Mouse (Mus musculus): ENCODE measurements around the gene Epb41l4b. TPM values are rescaled to one million over a fixed set of nuclear protein-coding genes. Genes with fewer than 3 reads are reported as not detected.

The Epb41l4b gene
- polyA plus RNA-seq, 1 experiment = 1.1 TPM

- TF ChIP-seq MAX (IDR thresholded peaks at IDR 0.05) (no peak), MYOD1 (IDR thresholded peaks at IDR 0.05; ENCODE audit: control insufficient read depth, insufficient read length, low read depth) (no peak), MYOG (IDR thresholded peaks at IDR 0.05; ENCODE audit: control insufficient read depth, extremely low read depth, insufficient read length) (no peak), CEBPB (IDR thresholded peaks at IDR 0.05; ENCODE audit: low read depth) (no peak), USF1 (IDR thresholded peaks at IDR 0.05; ENCODE audit: low read depth) (no peak)
- Histone ChIP-seq H3K79me3 (ENCODE audit: low read depth) (no peaks in the 10 kb centered on the region), H3K36me3 (ENCODE audit: control insufficient read depth, insufficient read depth) (no peaks in the 10 kb centered on the region), H3K4me3 (ENCODE audit: insufficient read depth, poor library complexity, severe bottlenecking) (no peak overlapping the region), H3ac (ENCODE audit: control insufficient read depth, insufficient read length, low read depth) (no peak overlapping the region), H3K79me2 (ENCODE audit: control insufficient read depth, insufficient read depth) (no peaks in the 10 kb centered on the region), H3K27me3 (ENCODE audit: control insufficient read depth, insufficient read depth, insufficient read length) (peaks cover 56% of the 10 kb centered on the region)
Measured at GRCm38 (mm10) chr4:57109543-57109942, 33.7 kb downstream of the Epb41l4b start.

GRCm38 (mm10) chr4:57105339-57105738 lies 37.9 kb downstream of the Epb41l4b start:
- H3K27me3 ChIP-seq (ENCODE audit: control insufficient read depth, insufficient read depth, insufficient read length) = peaks cover 32% of the 10 kb centered on the region
- no peak overlapping the region for H3K4me3 ChIP-seq (ENCODE audit: insufficient read depth, poor library complexity, severe bottlenecking)
- no peaks in the 10 kb centered on the region for H3K79me3 ChIP-seq (ENCODE audit: low read depth)
- TF ChIP-seq CEBPB (IDR thresholded peaks at IDR 0.05; ENCODE audit: low read depth) (no peak), CTCF (IDR thresholded peaks at IDR 0.05; ENCODE audit: control insufficient read depth, insufficient read depth, insufficient read length) (no peak), MYOD1 (IDR thresholded peaks at IDR 0.05; ENCODE audit: control insufficient read depth, insufficient read length, low read depth) (no peak), FOSL1 (IDR thresholded peaks at IDR 0.05; ENCODE audit: insufficient read depth, low read length, poor library complexity, severe bottlenecking) (no peak), USF1 (IDR thresholded peaks at IDR 0.05; ENCODE audit: low read depth) (no peak)
- no peaks in the 10 kb centered on the region for H3K79me2 ChIP-seq (ENCODE audit: control insufficient read depth, insufficient read depth)
- H3K36me3 ChIP-seq (ENCODE audit: control insufficient read depth, insufficient read depth) = no peaks in the 10 kb centered on the region
- no peak overlapping the region for H3ac ChIP-seq (ENCODE audit: control insufficient read depth, insufficient read length, low read depth)

GRCm38 (mm10) chr4:57103830-57104229 lies 39.4 kb downstream of the Epb41l4b start:
- H3ac ChIP-seq (ENCODE audit: control insufficient read depth, insufficient read length, low read depth) = no peak overlapping the region
- no peaks in the 10 kb centered on the region for H3K79me2 ChIP-seq (ENCODE audit: control insufficient read depth, insufficient read depth)
- peaks cover 17% of the 10 kb centered on the region for H3K27me3 ChIP-seq (ENCODE audit: control insufficient read depth, insufficient read depth, insufficient read length)
- TF ChIP-seq CTCF (IDR thresholded peaks at IDR 0.05; ENCODE audit: control insufficient read depth, insufficient read depth, insufficient read length) (no peak), CEBPB (IDR thresholded peaks at IDR 0.05; ENCODE audit: low read depth) (no peak), USF1 (IDR thresholded peaks at IDR 0.05; ENCODE audit: low read depth) (no peak), FOSL1 (IDR thresholded peaks at IDR 0.05; ENCODE audit: insufficient read depth, low read length, poor library complexity, severe bottlenecking) (no peak), MYOD1 (IDR thresholded peaks at IDR 0.05; ENCODE audit: control insufficient read depth, insufficient read length, low read depth) (no peak), MAX (IDR thresholded peaks at IDR 0.05) (no peak), MYOG (IDR thresholded peaks at IDR 0.05; ENCODE audit: control insufficient read depth, extremely low read depth, insufficient read length) (no peak)
- H3K4me3 ChIP-seq (ENCODE audit: insufficient read depth, poor library complexity, severe bottlenecking) = no peak overlapping the region
- H3K36me3 ChIP-seq (ENCODE audit: control insufficient read depth, insufficient read depth) = no peaks in the 10 kb centered on the region
- H3K79me3 ChIP-seq (ENCODE audit: low read depth) = no peaks in the 10 kb centered on the region

- H3K27me3 ChIP-seq (ENCODE audit: control insufficient read depth, insufficient read depth, insufficient read length) = no peaks in the 10 kb centered on the region
- no peaks in the 10 kb centered on the region for H3K79me3 ChIP-seq (ENCODE audit: low read depth)
- H3K4me3 ChIP-seq (ENCODE audit: insufficient read depth, poor library complexity, severe bottlenecking) = no peak overlapping the region
- H3K36me3 ChIP-seq (ENCODE audit: control insufficient read depth, insufficient read depth) = no peaks in the 10 kb centered on the region
- no peaks in the 10 kb centered on the region for H3K79me2 ChIP-seq (ENCODE audit: control insufficient read depth, insufficient read depth)
- TF ChIP-seq MAX (IDR thresholded peaks at IDR 0.05) (no peak), USF1 (IDR thresholded peaks at IDR 0.05; ENCODE audit: low read depth) (no peak), MYOD1 (IDR thresholded peaks at IDR 0.05; ENCODE audit: control insufficient read depth, insufficient read length, low read depth) (no peak), CEBPB (IDR thresholded peaks at IDR 0.05; ENCODE audit: low read depth) (no peak), MYOG (IDR thresholded peaks at IDR 0.05; ENCODE audit: control insufficient read depth, extremely low read depth, insufficient read length) (no peak), FOSL1 (IDR thresholded peaks at IDR 0.05; ENCODE audit: insufficient read depth, low read length, poor library complexity, severe bottlenecking) (no peak), CTCF (IDR thresholded peaks at IDR 0.05; ENCODE audit: control insufficient read depth, insufficient read depth, insufficient read length) (no peak)
- H3ac ChIP-seq (ENCODE audit: control insufficient read depth, insufficient read length, low read depth) = no peak overlapping the region
Measured at GRCm38 (mm10) chr4:57101095-57101494, 42.1 kb downstream of the Epb41l4b start.

GRCm38 (mm10) chr4:57097411-57097810 lies 45.8 kb downstream of the Epb41l4b start:
- peaks cover 4% of the 10 kb centered on the region for H3K27me3 ChIP-seq (ENCODE audit: control insufficient read depth, insufficient read depth, insufficient read length)
- no peak overlapping the region for H3ac ChIP-seq (ENCODE audit: control insufficient read depth, insufficient read length, low read depth)
- no peak for TF ChIP-seq MYOD1 (IDR thresholded peaks at IDR 0.05; ENCODE audit: control insufficient read depth, insufficient read length, low read depth)
- H3K79me2 ChIP-seq (ENCODE audit: control insufficient read depth, insufficient read depth) = no peaks in the 10 kb centered on the region
- H3K36me3 ChIP-seq (ENCODE audit: control insufficient read depth, insufficient read depth) = no peaks in the 10 kb centered on the region
- H3K4me3 ChIP-seq (ENCODE audit: insufficient read depth, poor library complexity, severe bottlenecking) = no peak overlapping the region
- H3K79me3 ChIP-seq (ENCODE audit: low read depth) = no peaks in the 10 kb centered on the region

GRCm38 (mm10) chr4:57095569-57095968 lies 47.7 kb downstream of the Epb41l4b start:
- TF ChIP-seq CTCF (IDR thresholded peaks at IDR 0.05; ENCODE audit: control insufficient read depth, insufficient read depth, insufficient read length) (no peak), CEBPB (IDR thresholded peaks at IDR 0.05; ENCODE audit: low read depth) (no peak), FOSL1 (IDR thresholded peaks at IDR 0.05; ENCODE audit: insufficient read depth, low read length, poor library complexity, severe bottlenecking) (no peak), MAX (IDR thresholded peaks at IDR 0.05) (no peak), MYOG (IDR thresholded peaks at IDR 0.05; ENCODE audit: control insufficient read depth, extremely low read depth, insufficient read length) (no peak), USF1 (IDR thresholded peaks at IDR 0.05; ENCODE audit: low read depth) (no peak), MYOD1 (IDR thresholded peaks at IDR 0.05; ENCODE audit: control insufficient read depth, insufficient read length, low read depth) (no peak)
- Histone ChIP-seq H3K79me3 (ENCODE audit: low read depth) (no peaks in the 10 kb centered on the region), H3K27me3 (ENCODE audit: control insufficient read depth, insufficient read depth, insufficient read length) (peaks cover 4% of the 10 kb centered on the region), H3ac (ENCODE audit: control insufficient read depth, insufficient read length, low read depth) (no peak overlapping the region), H3K79me2 (ENCODE audit: control insufficient read depth, insufficient read depth) (no peaks in the 10 kb centered on the region), H3K4me3 (ENCODE audit: insufficient read depth, poor library complexity, severe bottlenecking) (no peak overlapping the region), H3K36me3 (ENCODE audit: control insufficient read depth, insufficient read depth) (no peaks in the 10 kb centered on the region)
